Mouse (Mus musculus) liver, embryonic 14.5 days (tissue): ENCODE results near the gene Mafk.

Source experiments
- CTCF ChIP-seq: IDR thresholded peaks from 2 replicates; pipeline ENCODE4 v1.5.1; 2016; ENCODE audit warnings: antibody characterized with exemption, low read depth, control low read depth
- EP300 ChIP-seq: IDR thresholded peaks from 2 replicates; pipeline ENCODE4 v1.6.1; 2016; ENCODE audit warnings: antibody characterized with exemption, low read depth

DNA sequence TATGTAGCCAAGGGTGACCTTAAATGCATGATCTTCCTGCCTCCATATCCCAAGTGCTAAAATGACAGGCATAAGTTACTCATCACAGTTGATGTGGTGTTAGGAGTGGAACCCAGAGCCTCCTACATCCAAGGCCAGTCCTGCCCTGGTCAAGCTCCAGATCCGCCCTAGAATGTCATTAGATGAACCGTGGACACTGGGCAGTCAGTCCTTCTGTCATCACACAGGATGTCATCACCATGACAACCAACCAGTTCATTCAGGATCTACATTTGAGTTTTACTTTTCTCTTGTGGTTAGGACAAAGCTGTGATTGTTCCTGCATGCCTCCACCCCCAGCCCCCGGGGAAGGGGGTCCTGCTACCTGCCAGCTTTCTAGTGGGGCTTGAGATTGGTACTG lies 47.8 kb downstream of the Mafk start:
- no peak for TF ChIP-seq CTCF
- TF ChIP-seq EP300 = no peak
